Mouse (Mus musculus) embryonic facial prominence, embryonic 15.5 days (tissue): Measurements from ENCODE around the gene Wdr5. TPM values are rescaled to one million over a fixed set of nuclear protein-coding genes. Genes with fewer than 3 reads are reported as not detected.
"Not testable (repeated sequence)": the region's sequence is repeated elsewhere in the genome, so short reads cannot be mapped to it uniquely, and the experiment has no call there.

Experiments
- ATAC-seq: fragments of 200-750 bp; cut with Nextera tagmentation; 2 replicates; pipeline ENCODE4 v1.8.0; 2017; ENCODE audit warnings: low read depth, moderate TSS enrichment; ENCODE audit not compliant: insufficient number of reproducible peaks, low FRiP score, low TSS enrichment
- H3K27ac ChIP-seq: fragments of 300-500 bp; sonication (generic); replicated peaks from 2 replicates; pipeline ENCODE4 v1.5.1; 2015; ENCODE audit warnings: mild to moderate bottlenecking, inconsistent platforms
- H3K27me3 ChIP-seq: fragments of 300-500 bp; sonication (generic); 2 replicates; pipeline ENCODE4 v1.6.1; 2015; ENCODE audit warnings: inconsistent platforms
- H3K36me3 ChIP-seq: fragments of 300-500 bp; sonication (generic); 2 replicates; pipeline ENCODE4 v1.6.1; 2015; ENCODE audit warnings: mild to moderate bottlenecking, inconsistent platforms
- H3K4me1 ChIP-seq: fragments of 300-500 bp; sonication (generic); 2 replicates; pipeline ENCODE4 v1.6.1; 2015; ENCODE audit warnings: inconsistent platforms
- H3K4me2 ChIP-seq: fragments of 300-500 bp; sonication (generic); replicated peaks from 2 replicates; pipeline ENCODE4 v1.6.1; 2015; ENCODE audit warnings: mild to moderate bottlenecking, inconsistent platforms
- H3K4me3 ChIP-seq: fragments of 300-500 bp; sonication (generic); replicated peaks from 2 replicates; pipeline ENCODE4 v1.5.1; 2015; ENCODE audit warnings: mild to moderate bottlenecking, inconsistent platforms
- H3K9ac ChIP-seq: fragments of 300-500 bp; sonication (generic); 2 replicates; pipeline ENCODE4 v1.6.1; 2015; ENCODE audit warnings: inconsistent platforms
- H3K9me3 ChIP-seq: fragments of 300-500 bp; sonication (generic); replicated peaks from 2 replicates; pipeline ENCODE4 v1.6.1; 2016; ENCODE audit warnings: inconsistent platforms
- WGBS: fragments of 180-500 bp; shearing (Covaris S2); methylation state at CpG from one replicate; pipeline ENCODE4 v1.1.7; 2015; 5-methylcytosine and 5-hydroxymethylcytosine counted together
- polyA plus RNA-seq: library from polyadenylated mRNA; unstranded; fragments of >200 nt; fragmentation: Nextera tagmentation; extraction: Ambion mirVana; gene quantifications from 2 replicates; pipeline ENCODE4 v1.2.1, GENCODE M21; 2015

Gene Wdr5
- polyA plus RNA-seq, 1 experiment from 2014 or later, result 51.8 TPM

DNA sequence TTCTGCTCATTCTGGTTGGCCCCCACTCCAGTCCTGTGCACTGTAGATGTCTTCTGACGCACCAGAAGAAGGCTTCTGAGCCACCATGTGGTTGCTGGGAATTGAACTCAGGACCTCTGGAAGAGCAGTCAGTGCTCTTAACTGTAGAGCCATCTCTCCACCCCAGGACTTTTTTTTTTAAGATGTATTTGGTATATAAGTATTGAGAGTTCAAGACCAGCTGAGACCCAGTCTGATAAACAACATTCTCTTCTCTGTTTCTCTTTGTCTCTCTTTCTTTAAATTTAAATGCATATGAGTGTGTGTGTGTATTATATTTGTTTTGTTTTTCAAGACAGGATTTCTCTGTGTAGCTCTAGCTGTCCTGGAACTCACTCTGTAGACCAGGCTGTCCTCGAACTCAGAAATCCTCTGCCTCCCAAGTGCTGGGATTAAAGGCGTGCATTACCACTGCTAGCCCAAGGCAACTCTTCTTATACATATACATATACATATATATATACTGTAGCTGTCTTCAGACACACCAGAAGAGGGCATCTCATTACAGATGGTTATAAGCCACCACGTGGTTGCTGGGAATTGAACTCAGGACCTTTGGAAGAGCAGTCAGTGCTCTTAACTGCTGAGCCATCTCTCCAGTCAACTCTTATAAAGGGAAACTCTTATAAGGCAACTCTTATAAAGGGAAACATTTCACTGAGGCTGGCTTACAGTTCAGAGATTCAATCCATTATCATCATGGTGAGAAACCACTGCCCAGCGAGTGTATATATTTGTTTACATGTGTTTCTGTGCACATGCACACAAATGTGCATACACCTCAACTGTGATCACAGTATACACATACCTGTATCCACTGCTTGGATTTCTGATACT lies 23.7 kb downstream of the Wdr5 start:
- H3K36me3 ChIP-seq, result peaks cover 29% of the 10 kb centered on the region
- not testable (repeated sequence) for H3K4me2 ChIP-seq, H3K9me3 ChIP-seq, ATAC-seq, H3K27me3 ChIP-seq, H3K4me3 ChIP-seq, H3K9ac ChIP-seq
- peak overlapping the region; percentile 93 for H3K27ac ChIP-seq
- WGBS, result 62% methylated on average over 5 of the region's 5 CpGs
- H3K4me1 ChIP-seq, result peaks cover 19% of the 10 kb centered on the region

DNA sequence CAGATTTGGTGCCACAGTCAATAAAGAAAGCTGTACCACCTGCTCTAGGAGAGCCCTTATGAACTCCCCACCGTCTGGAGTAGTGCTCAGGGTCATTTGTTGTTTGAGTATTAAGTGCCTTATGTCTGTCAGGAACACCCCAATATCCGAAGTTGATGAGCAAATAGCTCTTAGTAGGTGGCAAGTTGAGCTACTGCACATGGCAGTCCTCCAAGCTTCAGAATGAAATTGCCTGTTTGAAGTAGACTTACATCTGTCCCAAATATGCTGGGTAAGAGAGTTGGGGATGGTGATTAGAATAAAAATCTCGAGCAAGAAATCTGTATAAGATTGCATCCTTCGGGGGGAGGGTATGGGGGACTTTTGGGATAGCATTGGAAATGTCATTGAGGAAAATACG lies 24.4 kb downstream of the Wdr5 start:
- Histone ChIP-seq H3K4me2 (peak overlapping the region; percentile 69), H3K9ac (no peak overlapping the region), H3K4me1 (peaks cover 19% of the 10 kb centered on the region), H3K27ac (peak overlapping the region; percentile 93), H3K36me3 (peaks cover 23% of the 10 kb centered on the region), H3K4me3 (peak overlapping the region; percentile 45), H3K27me3 (no peaks in the 10 kb centered on the region), H3K9me3 (no peaks in the 10 kb centered on the region)
- WGBS, result 13% methylated on average over 5 of the region's 5 CpGs
- ATAC-seq, result no peak

DNA sequence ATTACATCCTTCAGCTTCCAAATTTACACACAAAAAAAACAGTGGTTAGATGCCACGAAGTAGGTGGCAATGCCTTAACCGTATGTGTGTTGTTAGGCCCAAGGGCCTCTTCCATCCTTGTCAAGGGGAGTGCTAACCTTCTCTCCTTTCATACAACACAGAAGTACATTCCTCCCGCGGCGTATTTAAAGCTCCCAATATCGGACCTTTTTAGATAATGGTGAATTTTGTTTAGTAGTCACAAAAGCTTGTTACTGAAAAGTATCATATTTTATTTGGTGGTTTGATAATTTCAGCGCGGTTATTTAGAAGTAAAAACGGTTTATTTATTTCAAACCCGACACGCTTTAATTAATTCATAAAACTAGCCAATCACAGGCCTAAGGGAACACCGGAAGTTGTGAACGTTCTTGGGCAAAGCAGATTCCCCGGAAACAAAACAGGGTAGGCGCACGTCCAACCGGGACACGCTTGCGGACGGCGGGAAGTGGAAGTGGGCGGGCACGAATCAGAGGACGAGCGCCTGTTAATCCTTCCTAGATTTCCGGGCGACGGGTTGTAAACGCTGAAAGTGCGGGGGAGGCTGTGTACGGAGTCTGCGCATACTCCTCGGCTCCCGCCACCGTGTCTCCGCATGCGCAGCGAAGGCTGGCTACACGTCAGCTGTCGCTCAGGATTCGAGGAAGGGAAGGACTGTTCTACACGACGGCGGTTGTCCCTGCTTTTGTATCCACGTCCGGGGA lies 25.0 kb downstream of the Wdr5 start:
- Histone ChIP-seq H3K36me3 (peaks cover 17% of the 10 kb centered on the region), H3K27ac (peak overlapping the region; percentile 93), H3K9me3 (no peaks in the 10 kb centered on the region), H3K4me3 (peak overlapping the region; percentile 45), H3K4me1 (peaks cover 19% of the 10 kb centered on the region), H3K27me3 (no peaks in the 10 kb centered on the region), H3K4me2 (peak overlapping the region; percentile 69), H3K9ac (peak overlapping the region; percentile 48)
- WGBS, result under 1% methylated on average over 46 of the region's 46 CpGs
- ATAC-seq, result peak; percentile 99

DNA sequence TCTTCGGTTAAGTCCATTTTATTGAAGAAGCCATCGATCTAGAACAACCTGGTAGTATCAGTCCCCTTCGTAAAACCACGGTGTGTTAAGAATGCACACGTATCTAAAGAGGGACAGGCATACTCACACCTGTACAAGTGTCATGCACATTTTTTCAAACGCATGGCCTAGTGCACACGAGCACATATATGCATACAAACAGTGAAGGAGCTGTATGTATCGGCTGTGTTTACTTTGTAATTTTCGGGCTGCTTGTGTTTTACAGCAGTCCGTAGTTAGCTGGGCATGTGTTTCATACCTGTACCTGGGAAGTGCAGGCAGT lies 25.5 kb downstream of the Wdr5 start:
- H3K4me1 ChIP-seq, result peaks cover 19% of the 10 kb centered on the region

DNA sequence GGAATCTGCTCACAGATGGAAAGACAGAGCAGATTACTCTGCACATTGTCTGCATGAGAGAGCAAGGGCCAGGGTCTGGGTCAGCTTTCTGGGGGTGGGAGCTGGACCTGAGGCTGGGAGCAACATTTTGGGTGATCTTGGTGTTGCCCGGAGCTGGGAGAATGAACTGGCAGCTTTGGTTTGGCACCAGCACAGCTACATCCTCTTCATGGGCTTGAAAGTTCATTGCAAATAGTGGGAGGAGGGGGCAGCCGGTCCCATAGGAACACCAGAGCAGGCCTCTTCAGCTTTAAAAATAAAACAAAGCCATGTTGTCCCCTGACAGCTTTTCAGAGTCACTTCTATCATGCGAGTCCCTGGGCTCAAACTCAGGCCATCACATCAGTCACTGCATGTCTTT lies 26.3 kb downstream of the Wdr5 start:
- WGBS, result 86% methylated on average over 3 of the region's 3 CpGs
- Histone ChIP-seq H3K4me3 (peak overlapping the region; percentile 45), H3K9ac (no peak overlapping the region), H3K9me3 (no peaks in the 10 kb centered on the region), H3K4me2 (peak overlapping the region; percentile 69), H3K36me3 (peaks cover 4% of the 10 kb centered on the region), H3K27ac (no peak overlapping the region), H3K27me3 (no peaks in the 10 kb centered on the region), H3K4me1 (peaks cover 19% of the 10 kb centered on the region)
- ATAC-seq, result no peak

More for the DNA sequence above, 25.5 kb downstream of the Wdr5 start:
- H3K9me3 ChIP-seq, result no peaks in the 10 kb centered on the region
- H3K27me3 ChIP-seq, result no peaks in the 10 kb centered on the region
- peak overlapping the region; percentile 69 for H3K4me2 ChIP-seq
- peaks cover 12% of the 10 kb centered on the region for H3K36me3 ChIP-seq
- peak overlapping the region; percentile 45 for H3K4me3 ChIP-seq
- WGBS, result 24% methylated on average over 10 of the region's 10 CpGs
- ATAC-seq, result no peak
- peak overlapping the region; percentile 48 for H3K9ac ChIP-seq
- H3K27ac ChIP-seq, result peak overlapping the region; percentile 93

DNA sequence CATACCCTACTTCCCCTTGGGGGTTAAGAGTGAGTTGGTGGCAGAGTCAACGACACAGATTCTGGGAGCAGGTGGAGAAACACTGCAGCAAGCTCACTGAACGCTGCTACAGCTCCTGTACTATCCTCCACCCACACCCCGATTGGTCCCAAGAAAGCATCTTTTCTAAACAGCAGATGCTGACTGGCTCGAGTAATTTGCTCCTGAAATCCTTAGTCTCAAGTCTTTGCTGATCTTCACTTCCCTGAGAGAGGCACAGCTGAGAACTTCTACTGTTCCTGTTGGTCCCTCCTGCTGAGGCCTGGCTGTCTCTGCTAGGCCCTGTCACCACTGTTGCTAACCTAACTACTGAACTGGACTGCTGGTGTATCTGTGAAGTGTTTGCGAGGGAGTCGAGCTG lies 29.7 kb downstream of the Wdr5 start:
- H3K27ac ChIP-seq, result no peak overlapping the region
- H3K36me3 ChIP-seq, result no peaks in the 10 kb centered on the region
- ATAC-seq, result no peak
- H3K9ac ChIP-seq, result no peak overlapping the region
- WGBS, result 85% methylated on average over 6 of the region's 6 CpGs
- no peaks in the 10 kb centered on the region for H3K27me3 ChIP-seq
- H3K4me2 ChIP-seq, result no peak overlapping the region
- H3K4me1 ChIP-seq, result peaks cover 13% of the 10 kb centered on the region
- no peaks in the 10 kb centered on the region for H3K9me3 ChIP-seq
- H3K4me3 ChIP-seq, result no peak overlapping the region

DNA sequence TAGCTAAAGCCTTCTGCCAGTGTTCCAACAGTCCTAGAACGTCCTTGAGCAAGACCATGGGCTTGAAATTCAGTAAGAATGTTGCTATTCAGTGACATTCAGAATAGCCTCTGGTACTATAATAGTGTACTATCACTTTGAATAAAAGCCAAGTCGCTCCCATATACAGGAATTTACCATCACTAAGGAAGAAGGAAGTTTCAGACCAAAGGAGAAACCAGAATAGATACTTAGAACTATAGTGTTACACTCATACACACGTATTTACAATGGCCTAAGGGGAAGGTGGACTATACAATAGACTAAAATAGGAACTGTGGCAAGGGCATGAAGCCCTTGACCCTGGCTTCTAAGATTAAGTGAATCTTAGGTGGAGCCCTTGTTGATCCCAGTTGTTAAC lies 30.6 kb downstream of the Wdr5 start:
- H3K9ac ChIP-seq, H3K27ac ChIP-seq, H3K4me2 ChIP-seq, H3K27me3 ChIP-seq, H3K4me3 ChIP-seq, ATAC-seq, H3K9me3 ChIP-seq, H3K36me3 ChIP-seq: not testable (repeated sequence)
- WGBS, result 70% methylated on average over 3 of the region's 3 CpGs
- H3K4me1 ChIP-seq, result peaks cover 11% of the 10 kb centered on the region

DNA sequence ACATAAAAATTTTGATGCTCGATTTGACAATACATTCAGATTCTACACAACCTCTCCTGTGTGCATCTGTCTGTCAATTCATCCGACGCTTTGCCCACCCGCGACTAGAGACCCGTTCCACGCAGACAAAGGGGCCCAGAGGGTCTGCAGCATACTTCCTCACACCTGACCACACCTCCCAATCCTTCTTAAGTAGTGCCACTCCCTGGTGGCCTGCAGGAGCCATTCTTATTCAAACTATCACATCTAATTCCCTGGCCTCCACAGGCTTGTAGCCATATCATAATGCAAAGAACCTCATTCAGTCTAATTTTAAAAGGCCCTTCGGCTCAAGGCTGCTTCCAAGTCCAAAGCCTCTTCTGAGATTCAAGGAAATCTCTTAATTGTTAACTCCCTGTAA lies 31.1 kb downstream of the Wdr5 start:
- not testable (repeated sequence) for H3K9ac ChIP-seq, H3K27ac ChIP-seq, H3K4me1 ChIP-seq, H3K36me3 ChIP-seq, ATAC-seq, H3K27me3 ChIP-seq, H3K4me3 ChIP-seq, H3K9me3 ChIP-seq, H3K4me2 ChIP-seq
- 94% methylated on average over 8 of the region's 8 CpGs for WGBS

DNA sequence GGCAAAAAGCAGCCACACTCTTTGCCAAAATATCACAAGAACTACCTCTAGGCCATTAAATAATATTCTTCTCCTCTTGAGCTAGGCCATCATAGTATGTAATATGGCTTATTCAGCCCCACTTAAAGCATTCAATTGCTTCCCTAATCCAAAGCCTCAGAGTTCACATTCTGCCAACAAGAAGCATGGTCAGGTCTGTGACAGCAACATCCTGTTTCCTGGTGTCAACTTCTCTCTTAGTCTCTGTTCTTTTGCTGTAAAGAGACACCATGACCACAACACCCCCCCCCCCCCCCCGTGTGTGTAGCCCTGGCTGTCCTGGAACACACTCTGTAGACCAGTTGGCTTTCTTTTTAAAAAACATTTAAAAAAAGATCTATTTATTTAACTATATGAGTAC lies 32.4 kb downstream of the Wdr5 start:
- Histone ChIP-seq H3K36me3 (no peaks in the 10 kb centered on the region), H3K9me3 (no peaks in the 10 kb centered on the region), H3K4me2 (no peak overlapping the region), H3K9ac (no peak overlapping the region), H3K4me3 (no peak overlapping the region), H3K27me3 (no peaks in the 10 kb centered on the region), H3K4me1 (peaks cover under 1% of the 10 kb centered on the region; the same call in 1 of the 2 replicates), H3K27ac (no peak overlapping the region)
- WGBS, result 75% methylated on average over 1 of the region's 1 CpGs
- no peak for ATAC-seq

DNA sequence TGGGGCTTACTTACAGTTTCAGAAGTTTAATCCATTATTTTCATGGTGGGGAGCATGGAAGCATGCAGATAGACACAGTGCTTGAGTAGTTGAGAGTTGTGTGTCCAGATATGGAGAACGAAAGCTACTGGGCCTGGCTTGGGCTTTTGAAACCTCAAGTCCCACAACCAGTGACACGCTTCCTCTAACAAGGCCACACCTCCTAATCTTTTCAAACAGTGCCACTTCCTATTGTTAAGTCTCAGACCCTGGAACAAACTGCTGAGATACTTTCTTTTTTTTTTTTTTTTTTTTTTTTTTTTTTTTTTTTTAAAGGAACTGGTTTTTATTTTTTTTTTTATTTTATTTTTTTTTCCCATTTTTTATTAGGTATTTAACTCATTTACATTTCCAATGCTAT lies 33.0 kb downstream of the Wdr5 start:
- Histone ChIP-seq H3K4me2 (no peak overlapping the region), H3K4me1 (peaks cover 7% of the 10 kb centered on the region), H3K4me3 (no peak overlapping the region), H3K9me3 (no peaks in the 10 kb centered on the region), H3K9ac (no peak overlapping the region), H3K27me3 (no peaks in the 10 kb centered on the region), H3K27ac (no peak overlapping the region), H3K36me3 (no peaks in the 10 kb centered on the region)
- ATAC-seq, result no peak
- WGBS, result 95% methylated on average over 2 of the region's 2 CpGs

DNA sequence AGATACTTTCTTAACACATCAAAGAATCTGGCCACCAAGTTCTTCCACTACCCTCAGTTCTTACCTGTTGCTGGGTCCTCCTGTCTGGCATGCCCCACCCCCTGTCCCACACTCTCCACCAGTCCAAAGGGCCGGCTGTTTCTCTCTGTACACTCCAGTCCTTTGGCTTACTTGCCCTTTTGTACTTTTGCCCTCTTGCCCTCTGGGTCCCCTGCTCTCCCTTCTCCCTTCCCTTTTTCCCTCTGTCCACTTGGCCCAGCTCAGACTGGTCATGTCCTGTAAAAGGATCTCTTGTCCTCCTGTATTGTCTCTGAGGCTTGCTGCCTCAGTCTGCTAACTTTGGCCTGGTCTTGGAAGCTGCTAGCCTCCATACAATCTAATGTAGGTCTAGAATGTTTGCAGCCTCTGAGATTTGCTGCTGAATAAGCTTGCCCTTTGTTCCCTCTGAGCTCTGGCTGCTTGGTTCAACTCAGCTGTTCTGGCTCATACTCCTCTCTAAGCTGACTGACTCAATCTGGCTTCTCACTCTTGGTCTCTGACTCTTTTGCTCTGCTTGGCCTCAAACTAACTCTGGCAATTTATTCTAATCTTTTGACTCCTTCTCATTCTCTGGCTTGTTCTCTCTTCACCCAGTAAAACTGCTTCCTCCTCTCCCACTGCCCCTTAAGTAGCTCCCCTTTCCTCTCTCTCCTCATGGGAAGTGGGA lies 33.9 kb downstream of the Wdr5 start:
- Histone ChIP-seq H3K36me3 (no peaks in the 10 kb centered on the region), H3K9ac (no peak overlapping the region), H3K27me3 (no peaks in the 10 kb centered on the region), H3K4me2 (no peak overlapping the region), H3K4me1 (peaks cover 13% of the 10 kb centered on the region), H3K27ac (no peak overlapping the region), H3K4me3 (no peak overlapping the region), H3K9me3 (no peaks in the 10 kb centered on the region)
- no peak for ATAC-seq
- WGBS, result 82% methylated on average over 1 of the region's 1 CpGs
